Mouse (Mus musculus) adipocyte (in vitro differentiated cells): ENCODE measurements around the gene Esp36.
"Not testable (repeated sequence)": the region's sequence is repeated elsewhere in the genome, so short reads cannot be mapped to it uniquely, and the experiment has no call there.

ENCODE experiments used
- DNase-seq: peaks from one replicate; pipeline ENCODE4 v3.0.0-alpha.2; 2016; ENCODE audit warnings: low spot score

Esp36 gene

GRCm38 (mm10) chr17:38420085-38420484, at the start of gene Esp36:
Gene Esp36 (minus strand): TSS chr17:38420185.
- DNase-seq: no peak

- DNase-seq: not testable (repeated sequence)
These were observed 36.2 kb upstream of the Esp36 start for GRCm38 (mm10) chr17:38456206-38456605.

GRCm38 (mm10) chr17:38450688-38451087, 30.7 kb upstream of the Esp36 start:
- no peak for DNase-seq

- DNase-seq: no peak
These were observed 13.8 kb downstream of the Esp36 start for GRCm38 (mm10) chr17:38406135-38406534.

DNA sequence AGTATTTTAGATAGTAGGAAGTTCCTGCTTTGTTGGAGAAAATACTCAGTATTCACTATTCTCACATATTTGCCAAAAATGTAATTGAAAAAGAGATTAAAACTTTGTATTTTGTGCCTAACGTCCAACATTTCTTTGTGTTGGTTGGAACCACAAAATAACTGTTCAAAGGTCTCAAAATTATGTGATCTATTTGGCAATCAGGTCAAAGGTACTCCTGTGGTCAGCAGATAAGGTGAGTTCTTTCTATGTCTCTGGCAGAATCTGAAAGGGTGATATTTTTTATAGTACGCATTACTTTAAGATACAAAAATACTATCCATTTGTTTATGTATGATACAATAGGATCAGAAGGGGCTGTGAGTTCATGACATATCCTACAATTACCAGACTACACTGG, 28.2 kb downstream of the Esp36 start:
- DNase-seq: no peak
